In the genomic region with DNA sequence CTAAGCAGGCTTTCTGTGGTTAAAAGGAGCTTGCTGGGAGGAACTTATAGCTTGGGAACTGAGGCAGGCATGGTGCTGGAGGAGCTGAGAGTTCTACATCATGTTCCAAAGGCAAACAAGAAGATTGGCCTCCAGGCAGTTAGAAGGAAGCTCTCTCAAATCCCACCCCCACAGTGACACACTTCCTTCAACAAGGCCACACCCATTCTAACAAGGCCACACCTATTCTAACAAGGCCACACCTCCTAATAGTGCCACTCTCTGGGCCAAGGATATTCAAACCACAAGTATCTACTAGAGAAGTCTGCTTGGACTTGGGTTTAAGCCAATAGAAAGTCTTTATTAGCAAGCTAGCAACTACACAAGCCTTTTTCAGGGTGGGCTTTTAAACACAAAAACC, we compare ENCODE assay signal across 17 mouse cellular contexts. TPM values are rescaled to one million over a fixed set of nuclear protein-coding genes. Genes with fewer than 3 reads are reported as not detected.
DNase-seq lines count a peak whose midpoint lies in the region; TF ChIP-seq lines count a peak whose summit lies in the region.
"Had no signal": no experiment of that assay in that cellular context is flagged by ENCODE, and none has a peak within 500 bp of the region (broad histone marks: within the 10 kb centered on the region; RNA-seq: fewer than 3 reads in every experiment).

No protein-coding gene starts in this region.

- H3K4me1 ChIP-seq in lung, adult 2 months (ENCODE audit: control insufficient read depth, insufficient read depth, low read length) = peaks cover 18% of the 10 kb centered on the region

- no peak for TF ChIP-seq POLR2A in lung, adult 2 months (IDR thresholded peaks at IDR 0.05; ENCODE audit: borderline replicate concordance, extremely low read depth, low read depth, low read length)

- no peak for TF ChIP-seq CTCF in lung, adult 2 months (IDR thresholded peaks at IDR 0.05; ENCODE audit: insufficient read depth, low read length)

- H3K27me3 ChIP-seq in splenic B cell, adult 2 months (ENCODE audit: control insufficient read depth, insufficient read depth, low read length, poor library complexity, severe bottlenecking) = no peaks in the 10 kb centered on the region
- H3K27me3 ChIP-seq: limb, embryonic 15.5 days; stomach, embryonic 15.5 days had no signal

- no peaks in the 10 kb centered on the region for H3K36me3 ChIP-seq in splenic B cell, adult 2 months (ENCODE audit: control insufficient read depth, insufficient read depth, low read length, poor library complexity, severe bottlenecking)
- H3K36me3 ChIP-seq: forebrain, embryonic 12.5 days; hindbrain, embryonic 10.5 days; limb, embryonic 15.5 days; stomach, embryonic 15.5 days had no signal

- DNase-seq in lung, postnatal 10 days = peak; percentile 41
- DNase-seq in lung, adult 2 months = no peak
- peak; percentile 4 for DNase-seq in A20 (ENCODE audit: low read depth, low spot score)
- DNase-seq in MEL-GATA-1-ER (ENCODE audit: extremely low read depth, low read depth) = peak; percentile 30
- peak; percentile 37 for DNase-seq in splenic B cell, adult 2 months (ENCODE audit: low read depth, low spot score)
- no peak for DNase-seq in layer of hippocampus, adult 9-11 months
- no peak for DNase-seq in heart, adult 18-20 months
- DNase-seq: adrenal gland, postnatal 25 days; cerebellum, adult 11 months; gastrocnemius, postnatal 25 days; kidney, adult 11 months; right cerebral cortex, postnatal 25 days; thymus, adult 2 months had no signal

- no peak overlapping the region for H3K4me3 ChIP-seq in lung, adult 2 months (replicated peaks; ENCODE audit: extremely low read depth, low read depth, low read length)
- H3K4me3 ChIP-seq: forebrain, embryonic 12.5 days; hindbrain, embryonic 10.5 days; limb, embryonic 15.5 days; stomach, embryonic 15.5 days had no signal

RNA-seq across cellular contexts. Expression of a gene that starts 46.7 kb away (rescaled TPM):
- 7.1 and 9.5 TPM in 2 replicates for polyA plus RNA-seq in lung, adult 2 months (2012; rRNA removed)
- total RNA-seq in heart, adult 18-20 months (2021) = not detected

Comparison
In these comparisons a context has a peak if more than half of its experiments do, and no peak if none do; other contexts are left out.
1. DNase-seq: peak in lung, postnatal 10 days (single experiment), A20 (single experiment), MEL-GATA-1-ER (single experiment) and splenic B cell, adult 2 months (single experiment); none in lung, adult 2 months (single experiment), layer of hippocampus, adult 9-11 months (single experiment) and heart, adult 18-20 months (0 of 2).